Mouse (Mus musculus) midbrain, embryonic 10.5 days (tissue): ENCODE data around the gene Pcna. TPM values are rescaled to one million over a fixed set of nuclear protein-coding genes. Genes with fewer than 3 reads are reported as not detected.

Experiments
- DNase-seq: peaks from one replicate; pipeline ENCODE4 v3.0.0-alpha.2; 2017; ENCODE audit warnings: low spot score
- H3K27ac ChIP-seq: fragments of 300-500 bp; sonication (generic); replicated peaks from 2 replicates; pipeline ENCODE4 v1.5.1; 2016; ENCODE audit warnings: mild to moderate bottlenecking
- H3K27me3 ChIP-seq: fragments of 300-500 bp; sonication (generic); 2 replicates; pipeline ENCODE4 v1.6.1; 2016; ENCODE audit warnings: low read depth, mild to moderate bottlenecking; ENCODE audit not compliant: poor library complexity, severe bottlenecking
- H3K36me3 ChIP-seq: fragments of 300-500 bp; sonication (generic); 2 replicates; pipeline ENCODE4 v1.6.1; 2016; ENCODE audit warnings: mild to moderate bottlenecking, moderate library complexity
- H3K4me1 ChIP-seq: fragments of 300-500 bp; sonication (generic); 2 replicates; pipeline ENCODE4 v1.6.1; 2016
- H3K4me3 ChIP-seq: fragments of 300-500 bp; sonication (generic); 2 replicates; pipeline ENCODE4 v1.5.1; 2016; ENCODE audit warnings: mild to moderate bottlenecking, moderate library complexity
- H3K9me3 ChIP-seq: fragments of 300-500 bp; sonication (generic); replicated peaks from 2 replicates; pipeline ENCODE4 v1.6.1; 2016; ENCODE audit warnings: mild to moderate bottlenecking
- WGBS: fragments of 180-500 bp; shearing (Covaris S2); methylation state at CpG from one replicate; pipeline ENCODE4 v1.1.7; 2016; 5-methylcytosine and 5-hydroxymethylcytosine counted together
- polyA plus RNA-seq: library from polyadenylated mRNA; unstranded; fragments of >200 nt; fragmentation: Nextera tagmentation; extraction: Ambion mirVana; gene quantifications from 2 replicates; pipeline ENCODE4 v1.2.1, GENCODE M21; 2016

The Pcna gene
- polyA plus RNA-seq, 1 experiment from 2014 or later = 428 TPM

- Histone ChIP-seq H3K36me3 (no peaks in the 10 kb centered on the region), H3K27me3 (no peaks in the 10 kb centered on the region), H3K4me3 (no peak overlapping the region), H3K27ac (no peak overlapping the region), H3K4me1 (no peaks in the 10 kb centered on the region), H3K9me3 (no peaks in the 10 kb centered on the region)
- WGBS = 88% methylated on average over 16 of the region's 16 CpGs
- DNase-seq = no peak
Measured at GRCm38 (mm10) chr2:132206316-132206881, 46.7 kb downstream of the Pcna start.

GRCm38 (mm10) chr2:132205549-132205948, 47.6 kb downstream of the Pcna start:
- H3K4me3 ChIP-seq = no peak overlapping the region
- no peaks in the 10 kb centered on the region for H3K36me3 ChIP-seq
- H3K27ac ChIP-seq = no peak overlapping the region
- H3K4me1 ChIP-seq = no peaks in the 10 kb centered on the region
- H3K9me3 ChIP-seq = no peaks in the 10 kb centered on the region
- no peaks in the 10 kb centered on the region for H3K27me3 ChIP-seq
- no peak for DNase-seq
- 82% methylated on average over 4 of the region's 4 CpGs for WGBS

GRCm38 (mm10) chr2:132203773-132204172, 49.3 kb downstream of the Pcna start:
- WGBS = 85% methylated on average over 3 of the region's 3 CpGs
- H3K27me3 ChIP-seq = no peaks in the 10 kb centered on the region
- H3K27ac ChIP-seq = no peak overlapping the region
- DNase-seq = no peak
- H3K4me1 ChIP-seq = peaks cover 2% of the 10 kb centered on the region
- no peaks in the 10 kb centered on the region for H3K9me3 ChIP-seq
- no peaks in the 10 kb centered on the region for H3K36me3 ChIP-seq
- no peak overlapping the region for H3K4me3 ChIP-seq

- Histone ChIP-seq H3K4me3 (no peak overlapping the region), H3K27me3 (no peaks in the 10 kb centered on the region), H3K27ac (no peak overlapping the region), H3K4me1 (peaks cover 7% of the 10 kb centered on the region), H3K36me3 (no peaks in the 10 kb centered on the region), H3K9me3 (no peaks in the 10 kb centered on the region)
- 86% methylated on average over 3 of the region's 3 CpGs for WGBS
- no peak for DNase-seq
Measured at GRCm38 (mm10) chr2:132203186-132203585, 49.9 kb downstream of the Pcna start.

Other genes starting within 250 kb of the Pcna start
- gene Rassf2, start 223.1 kb downstream of the Pcna start, polyA plus RNA-seq = 28.6 and 34.2 TPM in 2 replicates
- 8.8 and 9.0 TPM in 2 replicates for gene Slc23a2, start 108.2 kb downstream of the Pcna start, polyA plus RNA-seq
- gene Tmem230, start 5.5 kb downstream of the Pcna start, polyA plus RNA-seq = 40.3 and 47.6 TPM in 2 replicates
- 21.4 and 22.7 TPM in 2 replicates for gene Cds2, start 9.8 kb upstream of the Pcna start, polyA plus RNA-seq
- 0.56 and 1.0 TPM in 2 replicates for gene Prokr2, start 132.1 kb upstream of the Pcna start, polyA plus RNA-seq